Mouse (Mus musculus): ENCODE measurements at regions not wholly inside any gene's neighbourhood (a gene's known extent, or its start where the extent isn't known, plus 50 kb on each side); places are given as distances from the start of the nearest gene placed in this dataset.
"Not testable (repeated sequence)": the region's sequence is repeated elsewhere in the genome, so short reads cannot be mapped to it uniquely, and the experiment has no call there.

DNA sequence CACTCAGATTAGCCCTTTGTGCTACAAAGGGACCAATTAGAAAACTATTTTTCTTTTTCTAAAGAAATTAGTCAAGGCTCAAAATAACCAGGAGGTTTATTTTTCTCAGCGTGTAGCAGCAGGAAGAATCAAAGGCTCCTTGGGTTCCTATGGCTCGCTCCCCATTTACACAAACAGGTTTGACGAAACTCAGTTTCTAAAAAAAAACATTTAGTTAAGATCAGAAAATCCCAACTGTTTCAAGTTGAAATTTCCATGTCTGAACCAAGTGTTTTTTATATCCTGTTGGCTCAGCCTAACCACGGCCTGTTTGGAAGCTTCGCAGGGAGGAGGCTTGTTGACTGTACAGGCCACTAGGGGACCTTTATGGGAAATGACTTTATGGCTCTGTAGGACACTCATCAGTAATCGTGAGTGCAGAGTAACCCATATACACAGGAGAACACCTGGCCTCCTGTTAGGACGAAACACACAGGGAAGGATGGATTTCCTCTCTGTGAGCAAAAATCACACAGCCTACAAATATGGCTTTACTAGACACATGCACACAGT, 215.6 kb upstream of the Sesn3 start:
- DNase-seq, result no peak

DNA sequence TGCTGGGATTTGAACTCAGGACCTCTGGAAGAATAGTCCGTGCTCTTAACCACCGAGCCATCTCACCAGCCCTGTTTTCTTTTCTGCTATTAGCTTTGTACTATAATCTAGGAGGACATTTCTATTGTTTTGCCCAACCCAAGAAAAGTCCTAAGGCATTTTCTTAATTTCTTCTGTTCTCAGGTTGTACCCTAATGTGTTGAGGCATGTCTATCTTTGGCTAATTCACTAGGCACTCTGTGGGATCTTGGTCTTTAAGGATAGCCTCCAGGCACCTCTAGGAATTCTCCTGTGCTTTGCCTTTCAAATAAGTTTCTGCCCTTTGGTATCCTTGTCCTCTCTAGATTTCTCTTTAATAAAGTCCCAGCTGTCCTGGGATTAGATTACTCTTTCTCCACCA, 214.6 kb upstream of the Sesn3 start:
- no peak for DNase-seq

DNA sequence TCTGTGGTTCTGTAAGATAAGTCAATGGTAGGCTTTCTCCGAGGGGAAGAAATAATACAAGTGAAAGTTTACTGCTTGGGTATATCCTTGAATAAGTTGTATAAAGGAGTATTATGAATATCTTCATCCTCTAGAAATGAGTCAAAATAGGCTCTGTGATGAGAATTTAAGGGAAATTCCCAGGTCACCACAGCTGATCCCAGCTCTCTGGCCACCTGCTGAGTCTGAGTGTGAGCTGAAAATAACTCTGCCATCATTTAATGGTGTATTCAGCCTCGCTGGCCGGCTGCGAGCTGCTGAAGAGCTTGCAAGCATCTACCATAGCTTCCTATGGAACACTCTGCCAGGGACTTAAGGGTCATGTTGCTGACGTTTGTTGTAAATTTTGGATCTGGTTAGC, 213.5 kb upstream of the Sesn3 start:
- DNase-seq, result no peak

DNA sequence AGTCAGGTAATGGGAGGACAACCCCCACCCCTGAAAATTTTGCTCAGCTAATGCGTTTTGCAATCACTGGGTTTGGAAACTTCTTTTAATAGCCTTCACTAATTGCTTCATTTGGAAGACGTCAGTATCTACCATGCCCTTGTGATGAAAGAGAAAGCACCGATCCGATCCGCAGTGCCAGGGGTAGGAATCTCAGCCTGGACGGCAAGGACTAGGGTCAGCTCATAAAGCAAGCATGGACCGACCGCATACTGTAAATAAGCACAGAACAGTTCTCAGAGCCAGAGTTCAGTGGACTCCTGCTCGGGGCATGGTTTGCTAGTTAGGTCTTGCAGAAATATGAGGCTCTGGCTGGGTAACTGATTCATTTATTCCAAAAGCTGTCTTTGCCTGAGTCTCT, 213.0 kb upstream of the Sesn3 start:
- DNase-seq, result no peak

DNA sequence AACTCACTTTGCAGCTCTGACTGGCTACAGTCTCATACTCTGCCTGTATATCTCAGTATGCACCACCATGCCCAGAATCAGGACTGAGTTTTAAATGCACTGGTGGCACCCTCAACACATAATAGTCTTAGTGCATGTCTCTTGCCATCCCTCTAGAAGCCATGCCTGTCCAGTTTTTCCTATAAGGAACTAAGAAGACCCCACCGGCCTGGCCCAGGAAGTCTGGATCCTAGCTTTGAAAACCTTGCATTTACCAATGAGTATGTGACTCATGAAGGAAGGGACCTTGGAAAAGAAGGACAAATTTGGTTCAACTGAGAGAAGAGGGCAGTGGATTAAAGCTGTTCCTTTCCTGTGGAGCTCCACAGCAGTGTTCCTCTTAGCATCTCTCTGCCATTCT, 212.2 kb upstream of the Sesn3 start:
- DNase-seq, result no peak

DNA sequence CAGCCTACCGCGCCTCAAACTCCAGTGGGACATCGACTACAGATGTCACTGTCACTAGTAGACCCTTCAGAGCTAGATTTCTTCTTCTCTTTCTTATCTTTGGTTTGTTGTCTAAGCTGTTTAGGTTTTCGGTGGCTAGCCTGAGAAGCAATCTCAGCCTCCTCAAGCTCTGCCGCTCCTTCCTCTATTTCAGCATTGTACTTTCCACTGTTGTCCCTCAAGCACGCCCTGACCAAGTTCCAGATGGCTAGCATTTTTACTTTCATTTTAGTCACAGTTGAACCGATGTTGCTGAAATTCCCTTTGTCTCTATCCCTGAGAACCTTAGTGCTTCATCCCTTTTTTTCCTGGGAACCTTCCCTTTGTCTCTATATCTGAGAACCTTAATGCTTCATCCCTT, 208.1 kb upstream of the Sesn3 start:
- DNase-seq, result not testable (repeated sequence)

DNA sequence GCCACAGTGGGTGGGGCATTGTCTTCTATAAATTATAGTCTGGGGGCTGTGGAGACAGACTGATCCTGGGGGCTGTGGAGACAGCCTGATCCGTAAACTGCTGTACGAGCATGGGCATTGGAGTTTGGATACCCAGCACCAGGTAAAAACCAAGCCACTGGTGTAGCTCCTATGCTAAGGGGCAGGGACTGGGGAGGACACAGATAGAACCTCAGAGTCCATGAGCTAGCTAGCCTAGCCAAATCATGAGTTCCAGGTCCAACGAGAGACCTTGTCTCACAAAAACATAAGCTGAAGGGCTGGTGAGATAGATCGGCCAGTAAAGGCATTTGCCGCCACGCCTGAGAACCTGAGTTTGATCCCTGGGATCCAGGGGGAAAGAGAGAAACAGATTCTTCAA, 205.8 kb upstream of the Sesn3 start:
- DNase-seq, result no peak

DNA sequence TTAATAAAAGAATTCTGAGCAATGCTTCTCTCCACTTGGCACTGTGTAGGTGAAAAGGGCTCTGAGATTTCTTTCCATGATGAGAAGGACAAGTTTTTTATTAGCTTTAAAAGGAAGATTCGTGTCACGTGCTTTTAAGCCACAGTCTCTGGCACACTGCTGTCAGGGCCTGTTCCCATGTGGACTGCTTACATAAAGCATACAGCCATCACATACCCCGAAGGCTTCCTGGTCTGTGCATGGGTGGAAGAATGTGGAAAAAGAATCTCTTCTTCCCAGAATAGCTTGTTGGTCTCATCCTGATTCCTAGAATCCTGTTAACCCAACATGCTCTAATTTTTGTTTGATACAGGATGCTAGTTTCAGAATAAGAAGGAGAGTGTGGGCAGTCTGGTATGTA, 205.1 kb upstream of the Sesn3 start:
- no peak for DNase-seq

DNA sequence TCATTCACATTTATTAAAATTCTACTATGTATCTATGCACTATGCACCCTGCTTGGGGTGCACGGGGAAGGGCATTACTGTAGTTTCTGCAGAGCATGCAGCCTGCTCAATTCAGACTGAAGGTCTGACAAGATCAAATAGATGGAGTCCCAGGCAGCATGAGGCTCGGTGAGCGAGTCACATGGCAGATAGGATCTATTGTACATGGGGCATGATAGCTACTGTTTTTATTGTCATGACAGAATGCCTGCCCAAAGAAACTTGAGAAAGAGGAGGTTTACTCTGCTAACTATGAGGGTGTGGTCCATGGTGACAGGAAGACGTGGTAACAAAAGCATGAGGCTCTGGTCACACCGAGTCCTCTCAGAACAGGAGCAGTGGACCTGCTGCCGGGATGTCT, 203.1 kb upstream of the Sesn3 start:
- no peak for DNase-seq

DNA sequence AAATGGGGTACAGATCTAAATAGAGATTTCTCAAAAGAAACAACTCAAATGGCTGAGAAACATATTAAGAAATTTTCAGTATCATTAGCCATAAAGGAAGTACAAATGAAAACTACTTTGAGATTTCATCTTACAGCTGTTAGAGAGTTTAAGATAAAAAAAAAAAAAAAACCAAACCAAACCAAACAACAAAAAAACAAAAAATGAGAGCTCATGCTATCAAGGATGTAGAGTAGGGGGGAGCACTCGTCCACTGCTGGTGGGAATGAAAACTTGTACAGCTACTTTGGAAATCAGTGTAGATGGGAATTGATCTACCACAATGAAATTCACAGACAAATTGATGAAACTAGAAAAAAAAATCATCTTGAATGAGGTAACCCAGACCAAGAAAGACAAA, 201.9 kb upstream of the Sesn3 start:
- DNase-seq, result no peak

DNA sequence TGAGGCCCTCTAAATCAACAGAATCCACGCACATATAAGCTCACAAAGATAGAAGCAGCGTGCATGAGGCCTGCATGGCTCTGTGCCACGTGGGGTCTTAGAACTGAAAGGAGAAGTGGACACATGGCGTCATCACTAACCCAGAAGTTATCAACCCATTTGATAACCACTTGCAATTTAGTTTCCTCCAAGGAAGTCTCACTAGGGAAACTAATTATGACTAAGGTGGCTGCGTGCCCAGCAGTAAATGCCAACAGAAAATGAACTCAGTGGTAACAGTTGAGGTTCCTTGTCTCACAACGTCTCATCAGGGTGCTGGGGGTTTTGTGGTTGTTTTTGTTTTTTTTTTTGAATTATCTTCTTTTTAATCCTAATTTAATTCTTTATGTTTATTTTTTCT, 200.6 kb upstream of the Sesn3 start:
- DNase-seq, result no peak

DNA sequence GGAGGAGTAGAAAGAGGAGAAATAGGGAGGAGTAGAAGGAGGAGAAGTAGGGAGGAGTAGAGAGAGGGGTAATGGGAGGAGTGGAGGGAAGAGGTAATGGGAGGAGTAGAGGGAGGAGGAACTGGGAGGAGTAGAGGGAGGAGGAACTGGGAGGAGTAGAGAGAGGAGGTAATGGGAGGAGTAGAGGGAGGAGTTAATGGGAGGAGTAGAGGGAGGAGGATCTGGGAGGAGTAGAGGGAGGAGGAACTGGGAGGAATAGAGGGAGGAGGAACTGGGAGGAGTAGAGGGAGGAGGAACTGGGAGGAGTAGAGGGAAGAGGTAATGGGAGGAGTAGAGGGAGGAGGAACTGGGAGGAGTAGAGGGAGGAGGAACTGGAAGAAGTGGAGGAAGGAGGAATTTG, 200.0 kb upstream of the Sesn3 start:
- not testable (repeated sequence) for DNase-seq

DNA sequence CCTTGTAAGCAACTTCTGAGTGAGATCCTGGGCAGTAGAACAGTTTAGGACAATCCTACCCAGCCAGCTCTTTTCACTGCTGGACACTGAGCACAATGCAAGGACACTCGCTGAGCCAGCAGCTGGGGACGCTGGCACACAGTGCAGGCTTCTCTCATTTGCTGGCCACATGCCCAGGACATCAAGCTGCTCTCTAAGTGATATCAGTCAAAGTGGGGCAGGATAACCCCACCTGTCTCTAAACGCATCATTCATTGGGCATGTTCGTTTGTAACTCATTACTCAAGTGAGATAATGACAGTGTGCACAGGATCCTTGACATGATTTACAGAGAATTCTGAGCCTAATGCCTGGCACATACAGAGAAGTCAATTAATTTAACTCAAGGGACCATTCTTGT, 199.4 kb upstream of the Sesn3 start:
- peak; percentile 77 for DNase-seq

DNA sequence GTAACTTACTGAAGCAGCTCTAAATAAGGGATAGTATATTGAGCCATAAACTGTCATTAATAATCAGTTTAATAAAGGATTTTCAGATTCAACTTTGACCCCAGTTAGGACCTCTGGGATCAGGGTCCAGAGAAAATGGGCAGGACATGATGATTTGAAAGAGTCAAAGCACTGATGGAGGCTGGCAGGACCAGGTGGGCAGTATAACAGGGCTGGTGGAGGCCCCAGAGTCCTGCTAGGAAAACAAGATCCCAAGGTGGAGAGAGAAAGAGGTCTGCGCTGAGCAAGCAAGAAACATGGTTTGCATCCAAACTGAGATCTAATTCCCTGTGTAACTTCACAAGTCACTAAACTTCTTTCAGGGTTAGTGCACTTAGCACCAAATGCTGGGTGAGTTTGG, 199.0 kb upstream of the Sesn3 start:
- no peak for DNase-seq

DNA sequence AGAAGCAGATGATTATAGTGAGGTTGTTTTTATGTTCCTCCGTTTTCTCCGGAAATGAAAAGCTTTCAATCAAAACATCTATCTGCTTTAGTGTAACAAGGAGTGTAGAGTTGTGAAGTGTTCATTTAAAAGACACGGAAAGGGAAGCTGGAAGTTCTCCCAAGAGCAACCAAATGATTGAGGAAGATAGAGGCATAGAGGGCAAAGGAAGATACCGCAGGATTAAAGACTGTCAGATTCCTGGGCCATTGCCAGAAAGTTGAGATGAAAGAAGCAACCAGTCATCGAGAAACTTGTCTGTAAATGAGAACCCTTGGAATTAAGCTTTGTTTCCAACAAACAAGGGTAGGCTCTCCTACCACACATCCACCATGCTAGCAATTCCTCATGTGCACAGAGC, 198.1 kb upstream of the Sesn3 start:
- DNase-seq, result no peak

DNA sequence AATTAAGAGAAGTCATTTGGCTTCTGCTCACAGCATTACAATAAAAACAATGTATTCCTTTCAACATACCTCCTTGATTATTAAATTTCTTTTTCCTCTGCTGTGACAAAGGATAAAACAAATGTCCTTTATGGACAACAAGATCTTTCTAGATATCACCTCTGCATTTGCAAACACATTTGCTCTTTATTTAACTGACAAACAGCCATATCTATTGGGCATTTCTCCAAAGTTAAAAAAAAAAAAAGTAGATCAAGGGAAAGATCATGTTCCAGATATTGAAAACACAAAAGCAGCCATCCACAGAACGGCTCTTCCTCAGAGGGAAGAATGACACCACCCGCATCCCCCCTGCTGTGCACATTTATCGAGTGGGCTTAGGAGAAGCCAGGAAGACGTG, 193.7 kb upstream of the Sesn3 start:
- no peak for DNase-seq

DNA sequence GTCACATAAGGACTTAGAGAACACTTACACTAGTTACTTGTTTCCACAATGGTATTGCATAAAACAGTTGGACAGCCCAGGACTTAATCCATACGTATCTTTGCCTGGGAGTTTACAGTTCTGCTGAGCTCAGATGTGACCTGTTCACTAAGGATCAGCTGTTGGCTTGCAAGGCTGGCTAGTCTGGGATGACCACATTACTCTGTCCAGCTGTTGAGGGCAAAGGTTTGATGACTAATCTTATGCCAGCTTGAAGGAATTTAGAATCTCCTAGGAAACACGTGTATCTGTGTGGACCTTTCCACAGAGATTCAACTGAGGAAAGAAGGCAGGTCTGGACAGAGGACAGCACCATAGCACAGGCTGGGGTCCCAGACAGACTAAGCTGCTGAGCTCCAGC, 188.7 kb upstream of the Sesn3 start:
- DNase-seq, result no peak

DNA sequence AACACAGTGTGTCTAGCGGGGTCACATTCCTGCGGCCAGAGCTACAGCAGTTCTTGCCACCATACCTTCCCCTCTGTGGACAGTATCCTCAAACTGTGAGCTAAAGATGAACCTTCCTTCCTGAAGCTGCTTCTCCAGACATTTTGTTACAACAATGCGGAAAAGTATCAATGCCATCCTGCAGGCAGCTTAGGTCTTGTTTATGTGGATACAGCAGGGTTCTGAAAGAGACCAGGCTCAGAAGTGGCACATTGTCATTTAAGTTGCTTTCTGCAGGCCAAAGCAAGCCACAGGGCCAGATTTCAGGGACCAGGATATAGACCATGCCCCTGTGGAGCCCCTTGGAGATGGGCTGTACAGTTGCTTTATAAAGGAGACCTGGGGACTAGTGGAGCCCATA, 188.3 kb upstream of the Sesn3 start:
- DNase-seq, result no peak

DNA sequence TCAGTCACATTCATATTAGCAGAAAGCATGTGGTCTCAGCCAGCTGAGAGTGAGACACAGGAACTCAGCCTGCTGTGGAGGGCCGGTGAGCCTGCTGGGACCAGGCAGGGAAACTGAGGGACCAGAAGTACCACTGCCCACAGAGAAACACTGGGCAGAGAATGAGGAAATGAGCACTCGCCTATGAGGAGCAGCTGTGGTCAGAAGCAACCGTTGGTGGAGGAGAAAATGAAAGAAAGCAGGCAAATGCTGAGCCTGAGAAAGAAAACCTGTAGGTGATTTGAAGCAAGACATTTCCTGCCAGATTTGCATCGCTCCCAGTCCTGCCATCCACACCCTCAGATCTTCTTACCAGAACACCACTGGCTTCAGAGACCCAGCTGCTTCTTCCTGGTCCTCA, 187.0 kb upstream of the Sesn3 start:
- DNase-seq, result no peak

DNA sequence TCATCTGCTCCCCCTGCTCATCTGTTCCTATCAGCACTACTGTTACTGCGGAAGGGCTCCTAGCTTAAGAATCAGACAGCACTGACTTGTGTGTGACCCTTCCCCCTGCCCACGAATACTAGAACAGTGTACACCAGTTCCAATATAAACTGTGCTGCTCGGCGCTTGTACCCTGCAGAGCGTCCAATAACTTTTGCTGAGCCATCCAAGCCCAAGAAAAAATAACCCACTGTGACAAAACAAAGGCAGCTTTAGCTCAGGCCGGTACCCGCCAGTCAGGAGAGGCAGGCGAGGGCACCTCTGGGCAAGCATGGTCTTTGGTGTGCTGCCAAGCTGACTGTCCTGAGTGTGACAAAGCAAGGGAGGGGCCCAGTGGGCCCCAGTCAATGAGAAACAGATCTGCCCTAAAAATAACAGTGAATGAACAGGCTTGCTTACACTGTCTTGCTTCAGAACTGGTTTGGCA, 185.0 kb upstream of the Sesn3 start:
- peak; percentile 49 for DNase-seq

DNA sequence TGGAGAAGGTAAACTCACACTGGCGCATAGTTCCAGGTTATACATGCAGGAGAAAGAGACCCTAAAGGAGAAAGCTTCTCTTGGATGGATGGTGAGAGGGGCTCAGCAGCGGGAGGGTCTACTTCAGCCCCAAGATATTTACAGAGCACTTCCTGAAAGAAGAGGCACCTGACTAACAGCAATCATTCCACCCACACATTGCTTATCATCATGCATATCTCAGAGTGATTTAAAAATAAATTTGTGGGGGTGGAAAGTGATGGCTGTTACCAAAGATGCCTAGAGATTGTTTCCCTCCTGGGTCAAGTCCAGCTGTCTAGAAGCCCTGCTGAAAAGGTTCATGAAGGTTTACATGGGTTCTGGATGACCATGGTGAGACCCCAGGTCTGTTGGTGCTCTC, 184.4 kb upstream of the Sesn3 start:
- DNase-seq, result no peak

DNA sequence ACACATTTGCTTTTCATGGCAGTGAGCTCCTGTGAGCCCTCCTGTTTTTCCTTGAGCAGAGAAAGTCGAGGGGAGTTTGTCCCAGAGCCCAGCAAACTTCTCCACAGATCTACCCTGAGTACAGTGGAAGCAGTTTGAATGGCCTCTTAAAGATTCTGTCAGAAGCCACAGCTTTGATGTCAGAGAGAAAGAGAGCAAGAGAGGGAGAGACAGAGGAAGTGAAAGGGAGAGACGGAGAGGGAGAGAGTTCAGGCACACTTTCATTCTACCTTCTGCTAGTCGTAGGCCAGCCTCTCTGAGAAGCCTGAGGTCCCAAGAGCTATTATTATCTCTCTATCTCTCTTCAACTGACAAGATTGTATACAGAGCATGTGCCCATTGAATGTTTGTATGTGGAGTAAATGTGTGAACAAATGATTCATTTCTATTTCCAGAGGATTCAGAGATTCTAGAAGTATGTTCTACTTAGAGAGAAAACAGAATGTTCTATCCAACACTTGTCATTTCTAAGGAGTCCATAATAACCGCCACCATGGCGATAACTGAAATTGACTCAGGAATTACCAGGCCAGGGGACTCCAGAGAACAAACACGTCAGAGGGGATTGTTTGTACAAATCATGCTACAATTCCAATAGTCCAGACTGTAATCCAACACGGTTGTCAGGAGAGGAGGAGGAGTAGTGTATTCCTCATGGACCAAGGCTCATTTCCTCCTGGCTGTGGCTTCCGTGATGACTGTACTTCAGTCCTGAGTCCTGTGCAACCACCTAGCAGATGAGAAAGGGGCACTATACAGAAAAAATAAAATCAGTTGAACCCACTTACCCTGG, 183.6 kb upstream of the Sesn3 start:
- no peak for DNase-seq

DNA sequence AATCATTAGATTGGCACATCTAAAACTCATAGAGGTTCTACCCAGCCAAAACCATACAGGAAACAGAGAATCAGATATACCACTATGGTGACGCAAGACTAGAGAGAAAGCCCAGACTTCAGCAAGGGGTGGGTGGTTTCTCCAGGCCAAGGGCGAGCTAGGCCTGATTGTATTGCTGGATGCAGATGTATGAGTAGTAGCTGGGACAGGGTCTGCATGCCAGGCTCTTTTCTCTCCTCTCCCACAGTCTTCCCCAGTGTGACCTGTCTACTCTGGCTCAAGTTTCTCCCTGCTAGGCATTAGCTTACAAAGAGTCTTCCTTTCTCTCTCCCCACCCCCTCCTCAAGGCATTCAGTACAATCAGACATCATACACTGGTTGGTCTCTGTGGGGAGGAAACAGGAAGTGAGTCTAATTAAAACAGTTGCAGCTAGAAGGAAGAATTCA, 181.8 kb upstream of the Sesn3 start:
- DNase-seq, result no peak

DNA sequence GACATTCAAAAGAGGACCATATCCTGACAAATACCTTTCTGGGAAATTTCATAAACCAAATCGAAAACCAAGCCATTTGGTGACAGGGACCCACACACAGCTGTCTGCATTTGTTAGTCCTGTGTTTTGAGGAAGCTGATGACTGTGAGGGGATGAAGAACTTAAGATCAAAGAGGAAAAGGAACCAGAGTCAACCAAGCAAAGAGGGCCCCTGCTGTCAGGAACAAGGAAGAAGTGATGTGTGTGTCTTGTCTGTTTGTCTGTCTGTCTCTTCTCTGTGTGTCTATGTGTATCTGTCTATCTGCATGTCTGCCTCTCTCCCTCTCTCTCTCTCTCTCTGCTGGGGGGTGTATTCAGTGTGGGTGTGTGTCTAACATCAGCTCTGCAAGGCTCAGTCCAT, 171.3 kb upstream of the Sesn3 start:
- DNase-seq, result no peak

DNA sequence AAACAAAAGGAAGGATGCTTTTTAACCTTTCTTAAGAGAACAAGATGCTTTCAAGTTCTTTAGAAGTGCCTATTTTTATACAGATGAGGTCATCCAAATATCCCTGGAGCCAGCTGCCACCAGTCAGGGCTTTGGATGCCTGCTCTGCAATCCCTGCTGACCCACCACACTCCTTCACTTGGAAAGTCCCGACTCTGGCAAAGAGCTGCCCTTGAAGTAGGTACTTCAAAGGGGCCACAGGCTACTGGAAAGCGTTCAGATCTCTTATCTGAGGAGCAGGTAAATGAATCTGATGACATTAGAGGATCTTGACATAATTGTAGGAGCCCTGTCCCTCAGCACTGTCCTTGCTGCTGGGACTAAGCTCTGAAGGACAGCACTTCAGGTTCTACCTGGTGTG, 169.9 kb upstream of the Sesn3 start:
- DNase-seq, result no peak

All from layer of hippocampus, adult 9-11 months (tissue).